Mouse (Mus musculus): Measurements from ENCODE around the gene Myh8. TPM values are rescaled to one million over a fixed set of nuclear protein-coding genes. Genes with fewer than 3 reads are reported as not detected.

Gene Myh8
- polyA plus RNA-seq (2017; shearing (Covaris generic)): not detected

DNA sequence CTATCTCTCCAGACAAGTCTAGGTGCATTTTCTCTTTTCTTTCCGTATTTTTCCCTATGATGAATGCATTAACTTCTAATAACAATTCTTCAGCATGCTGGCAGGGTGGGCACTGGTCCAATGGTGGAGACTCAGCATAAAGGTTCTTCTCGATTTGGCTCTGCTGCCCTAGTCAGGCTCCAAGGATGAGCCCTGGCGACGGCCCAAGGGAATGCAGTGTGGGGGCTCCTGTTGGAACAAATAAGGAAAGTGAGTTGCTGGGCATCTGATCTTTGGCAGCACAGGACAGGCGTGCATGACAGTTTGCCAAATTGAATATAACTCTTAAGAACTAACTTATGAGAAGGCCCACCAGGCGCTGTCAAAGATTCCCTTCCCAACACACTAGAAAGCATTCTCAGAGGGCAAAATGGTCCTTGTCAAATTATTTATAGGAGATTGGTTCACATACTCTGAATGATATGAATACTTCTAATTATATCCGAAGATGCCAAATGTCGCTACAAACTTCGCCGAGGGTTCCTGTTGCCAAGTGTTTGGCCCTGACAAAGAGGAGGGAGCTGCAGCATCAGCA, at the start of gene Myh8:
Myh8 (plus strand) TSS at position 524 of the 574 bp plus-strand sequence.

DNA sequence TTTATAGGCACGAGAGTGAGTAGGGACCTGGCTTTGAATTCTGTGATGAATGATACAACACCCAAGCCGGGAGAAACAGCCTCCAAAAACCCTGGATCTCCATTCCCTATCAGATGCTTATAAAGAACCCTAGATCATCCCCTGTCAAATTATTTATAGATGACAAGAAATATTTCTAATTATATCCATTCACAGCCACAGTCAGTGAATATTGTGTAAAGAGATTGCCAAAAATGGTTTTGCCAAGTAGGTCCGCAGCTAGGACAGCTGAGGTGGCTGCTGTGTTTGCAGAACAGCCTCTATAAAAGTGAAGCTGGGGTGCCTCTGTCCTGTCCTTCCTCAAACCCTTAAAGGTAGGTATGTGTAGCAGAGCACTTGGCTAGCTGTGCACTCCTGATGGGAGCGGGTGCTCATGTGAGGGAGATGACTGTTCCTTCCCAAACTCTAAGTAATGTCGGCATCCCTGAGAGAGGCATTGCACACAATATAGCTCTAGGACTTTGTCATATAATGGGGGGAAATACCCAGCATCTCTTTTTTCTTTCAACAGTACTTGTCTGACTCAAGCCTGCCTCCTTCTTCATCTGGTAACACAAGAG, 39.3 kb upstream of the Myh8 start, which contains the start of gene Myh4:
Myh4 (plus strand) TSS at position 549 of the 599 bp plus-strand sequence.

DNA sequence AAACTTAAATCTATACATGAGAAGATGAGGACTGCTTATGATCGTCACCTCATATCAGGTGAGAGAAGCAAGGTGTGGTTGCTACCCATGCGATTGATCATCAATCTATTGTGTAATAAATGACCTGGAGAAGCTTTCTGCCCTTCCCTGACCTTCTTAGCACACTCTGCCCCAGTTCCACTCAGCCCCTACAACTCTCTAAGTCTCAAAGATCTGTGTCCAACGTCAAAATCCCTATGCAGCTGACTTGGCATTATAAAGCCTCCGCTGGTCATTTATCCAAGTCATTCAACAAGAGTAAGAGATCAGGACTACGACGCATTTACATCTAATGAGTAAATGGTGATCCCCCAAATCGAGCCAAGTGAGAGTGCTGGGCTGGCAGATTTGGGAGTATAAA, 44.4 kb downstream of the Myh8 start, which contains the start of gene Myh13:
Myh13 (plus strand) TSS at position 301 of the 400 bp plus-strand sequence.

Other genes starting within 250 kb of the Myh8 start
- 69.1 TPM for gene Adprm, start 224.5 kb upstream of the Myh8 start, polyA plus RNA-seq (2017; shearing (Covaris generic))
- gene Sco1, start 224.5 kb upstream of the Myh8 start, polyA plus RNA-seq (2017; shearing (Covaris generic)): 8.1 TPM
- 0.45 TPM for gene Myh3, start 198.8 kb upstream of the Myh8 start, polyA plus RNA-seq (2017; shearing (Covaris generic))
- gene Myh2, start 106.1 kb upstream of the Myh8 start, polyA plus RNA-seq (2017; shearing (Covaris generic)): not detected
- gene Myh1, start 77.1 kb upstream of the Myh8 start, polyA plus RNA-seq (2017; shearing (Covaris generic)): not detected
- not detected for gene Myh4, start 39.1 kb upstream of the Myh8 start, polyA plus RNA-seq (2017; shearing (Covaris generic))
- gene Myh13, start 44.5 kb downstream of the Myh8 start, polyA plus RNA-seq (2017; shearing (Covaris generic)): not detected
- 0.12 TPM for gene Gas7, start 178.3 kb downstream of the Myh8 start, polyA plus RNA-seq (2017; shearing (Covaris generic))